Mouse (Mus musculus) embryo, embryonic 11.5 days (tissue): ENCODE data around the gene Col27a1.
A peak's percentile ranks its signal among the peaks of the same experiment; 100 is the strongest.

ENCODE experiments used
- DNase-seq: peaks from one replicate; pipeline ENCODE4 v3.0.0-alpha.2; 2012; ENCODE audit warnings: low read depth, low spot score

Col27a1 gene

DNA sequence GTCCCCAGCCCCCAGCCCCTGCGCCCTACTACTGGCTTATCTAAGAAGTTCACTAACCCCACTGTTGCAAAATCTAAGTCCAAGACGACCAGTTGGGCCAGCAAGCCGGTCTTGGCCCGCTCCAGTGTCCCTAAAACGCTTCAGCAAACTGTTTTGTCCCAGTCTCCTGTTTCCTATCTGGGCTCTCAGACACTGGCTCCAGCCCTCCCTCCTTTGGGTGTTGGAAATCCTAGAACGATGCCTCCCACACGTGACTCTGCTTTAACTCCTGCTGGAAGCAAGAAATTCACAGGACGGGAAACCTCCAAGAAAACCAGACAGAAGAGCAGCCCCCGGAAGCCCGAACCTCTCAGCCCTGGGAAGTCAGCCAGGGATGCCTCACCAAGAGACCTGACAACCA lies 11.6 kb downstream of the Col27a1 start:
- DNase-seq: no peak

DNA sequence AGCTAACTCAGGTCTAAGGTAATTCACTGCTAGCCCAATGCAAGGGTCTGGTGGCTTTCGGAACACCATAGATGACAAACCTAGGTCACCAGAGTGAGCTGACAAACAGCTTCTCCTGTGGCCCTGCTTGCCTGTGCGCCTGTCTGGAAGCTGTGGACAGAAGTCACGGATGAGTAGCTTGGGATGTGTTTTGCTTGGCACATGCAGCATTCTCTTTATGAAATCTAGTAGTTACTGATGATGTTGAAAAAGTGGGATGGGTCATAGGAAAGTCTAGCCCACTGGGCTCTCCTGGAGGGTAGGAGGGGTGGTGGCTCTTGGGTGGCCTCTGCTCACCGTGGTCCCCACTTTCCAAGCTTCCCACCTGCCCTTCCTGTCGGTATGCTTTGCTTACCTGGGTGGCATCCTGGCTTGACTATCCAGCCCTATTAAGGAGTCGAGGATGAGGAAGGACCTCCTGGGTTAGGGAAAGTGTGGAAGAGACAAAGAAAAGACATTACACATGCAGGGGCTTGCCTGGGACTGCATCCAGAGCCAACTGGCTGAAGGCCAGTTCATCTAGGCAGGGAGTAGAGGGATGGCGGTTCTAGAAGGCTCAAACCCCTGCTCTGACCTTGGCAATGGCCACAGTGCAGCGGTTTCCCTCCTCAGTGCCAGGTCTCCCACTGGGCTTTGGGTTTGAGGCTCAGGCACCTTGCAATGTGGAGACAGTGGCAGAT lies 12.5 kb downstream of the Col27a1 start:
- no peak for DNase-seq

DNA sequence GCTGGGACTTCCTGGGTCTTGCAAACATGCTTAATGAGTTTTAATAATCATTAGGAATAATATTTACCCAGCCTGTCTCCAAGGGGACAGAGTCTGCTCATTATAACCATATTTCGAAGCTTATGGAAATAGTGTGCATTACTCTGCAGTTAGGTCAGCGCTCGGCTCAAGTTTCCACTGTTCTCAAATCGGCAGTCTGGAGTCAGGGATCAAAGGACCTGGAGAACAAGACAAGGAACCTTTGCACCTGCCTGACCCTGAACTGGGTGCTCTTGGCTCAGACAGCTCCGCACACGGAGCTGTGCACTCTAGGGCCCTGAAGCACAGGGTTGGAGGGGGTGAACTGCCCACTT lies 13.1 kb downstream of the Col27a1 start:
- DNase-seq: no peak

DNA sequence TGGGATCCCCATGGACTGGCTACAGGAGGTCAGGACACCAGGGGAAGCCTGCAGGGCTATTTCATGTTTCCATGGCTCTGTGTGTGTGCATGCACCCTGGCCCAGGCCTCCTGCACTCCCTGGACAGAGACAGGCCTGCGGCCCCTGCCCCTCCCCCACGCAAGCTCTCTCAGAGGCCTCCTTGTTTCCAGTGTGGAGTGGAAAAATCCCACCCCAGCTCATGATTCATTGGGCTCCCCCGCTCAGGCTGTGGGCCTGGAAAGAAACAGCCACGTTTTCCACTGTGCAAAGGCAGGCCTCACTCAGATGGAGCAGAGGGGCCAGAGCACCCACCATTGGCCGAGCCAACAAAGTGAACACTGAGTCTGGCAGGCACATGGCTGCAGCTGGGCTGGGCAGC lies 15.1 kb downstream of the Col27a1 start:
- DNase-seq: peak; percentile 17

DNA sequence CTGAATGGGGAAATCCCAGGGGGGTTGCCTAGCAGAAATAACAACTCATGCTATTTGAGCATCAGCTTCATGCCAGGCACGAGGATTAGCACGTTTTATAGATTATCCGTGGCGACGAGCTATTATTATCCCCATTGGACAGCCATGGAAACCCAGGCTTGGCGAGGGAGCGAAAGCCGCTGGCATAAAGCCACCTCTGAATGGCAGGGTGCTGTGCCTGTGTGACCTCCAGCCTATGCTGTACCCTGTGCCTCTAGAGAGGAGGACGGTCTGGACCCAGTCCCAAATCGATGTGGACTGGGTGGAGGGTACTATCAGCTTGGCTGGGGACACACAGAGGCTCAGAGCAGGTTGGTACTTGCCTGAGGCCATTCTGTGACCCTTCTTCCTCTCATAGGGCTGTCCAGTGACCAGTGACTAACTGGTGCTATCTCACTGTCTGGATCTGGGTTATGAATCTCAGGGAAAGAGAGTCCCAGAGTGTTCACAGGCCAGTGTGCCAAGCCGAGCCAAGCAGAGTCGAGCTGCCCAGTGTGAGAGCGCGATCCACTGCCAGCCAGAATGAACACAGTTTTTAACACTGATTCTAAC lies 16.3 kb downstream of the Col27a1 start:
- DNase-seq: no peak

- no peak for DNase-seq
Measured at GRCm38 (mm10) chr4:63231121-63231520, 17.3 kb downstream of the Col27a1 start.

GRCm38 (mm10) chr4:63232542-63233020 lies 18.8 kb downstream of the Col27a1 start:
- no peak for DNase-seq

GRCm38 (mm10) chr4:63233557-63234452 lies 20.0 kb downstream of the Col27a1 start:
- DNase-seq: no peak

GRCm38 (mm10) chr4:63234852-63235251 lies 21.0 kb downstream of the Col27a1 start:
- no peak for DNase-seq

DNA sequence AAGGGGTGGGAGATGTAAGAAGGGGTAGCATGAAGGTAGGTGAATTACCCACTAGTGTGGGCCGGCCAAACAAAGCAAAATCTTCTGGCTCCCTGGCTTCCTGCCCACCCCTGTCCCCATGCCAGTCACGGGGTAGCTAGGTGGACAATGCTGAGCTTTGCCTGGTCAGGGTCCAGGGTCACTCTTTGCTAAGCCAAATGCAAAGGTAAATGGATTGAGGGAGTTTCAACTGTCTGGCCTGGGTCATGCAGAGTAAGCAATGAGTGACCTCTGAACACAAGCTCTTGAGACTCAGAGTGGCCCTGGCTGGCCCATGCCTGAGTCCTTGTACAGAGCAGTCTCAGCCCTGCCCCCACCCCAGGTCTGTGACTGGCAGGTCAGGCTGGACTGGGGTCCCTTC lies 22.4 kb downstream of the Col27a1 start:
- no peak for DNase-seq

- DNase-seq: no peak
Measured at GRCm38 (mm10) chr4:63237225-63237624, 23.4 kb downstream of the Col27a1 start.

GRCm38 (mm10) chr4:63238141-63238540 lies 24.3 kb downstream of the Col27a1 start:
- DNase-seq: no peak

GRCm38 (mm10) chr4:63238722-63239121 lies 24.9 kb downstream of the Col27a1 start:
- no peak for DNase-seq

DNA sequence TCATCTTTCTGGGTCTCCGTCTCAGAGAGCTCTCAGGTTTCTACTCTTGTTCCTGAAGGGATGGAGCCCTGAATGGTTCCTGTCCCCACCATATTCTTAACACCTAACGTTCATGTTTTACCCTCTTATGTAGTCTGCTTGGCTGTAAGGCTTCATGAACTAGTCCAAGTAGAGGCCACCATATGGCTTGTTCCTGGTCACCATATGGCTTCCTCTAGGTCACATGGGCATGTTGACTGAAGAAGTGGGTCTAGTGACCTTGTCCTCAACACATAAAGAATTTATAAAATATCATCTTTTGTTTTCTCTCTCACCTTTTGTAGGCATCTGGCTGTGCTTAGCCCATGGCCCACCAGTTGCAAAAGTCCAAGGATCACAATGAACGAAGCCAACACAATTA lies 27.2 kb downstream of the Col27a1 start:
- no peak for DNase-seq

- no peak for DNase-seq
Measured at GRCm38 (mm10) chr4:63247991-63248390, 34.2 kb downstream of the Col27a1 start.

DNA sequence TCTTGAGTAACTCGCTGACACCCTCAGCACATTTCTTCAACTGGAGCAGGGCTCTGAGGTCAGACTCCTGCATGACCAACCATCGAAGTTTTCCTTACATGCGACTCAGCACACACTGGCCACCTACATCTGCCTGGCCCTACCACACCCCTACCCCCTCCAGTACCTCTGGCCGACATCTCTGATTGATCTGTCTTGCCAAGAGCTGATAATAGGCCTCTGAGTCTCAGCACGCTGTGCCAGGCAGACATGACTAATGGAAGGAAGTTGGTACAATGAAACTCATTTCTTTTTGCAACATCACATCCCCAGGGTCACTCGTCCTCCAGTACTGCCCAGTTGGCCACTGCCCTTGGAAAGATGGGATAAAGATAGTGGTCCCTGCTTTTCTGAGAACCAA lies 35.1 kb downstream of the Col27a1 start:
- no peak for DNase-seq

- DNase-seq: no peak
Measured at GRCm38 (mm10) chr4:63251760-63252159, 38.0 kb downstream of the Col27a1 start.

GRCm38 (mm10) chr4:63253716-63254115 lies 39.9 kb downstream of the Col27a1 start:
- no peak for DNase-seq

DNA sequence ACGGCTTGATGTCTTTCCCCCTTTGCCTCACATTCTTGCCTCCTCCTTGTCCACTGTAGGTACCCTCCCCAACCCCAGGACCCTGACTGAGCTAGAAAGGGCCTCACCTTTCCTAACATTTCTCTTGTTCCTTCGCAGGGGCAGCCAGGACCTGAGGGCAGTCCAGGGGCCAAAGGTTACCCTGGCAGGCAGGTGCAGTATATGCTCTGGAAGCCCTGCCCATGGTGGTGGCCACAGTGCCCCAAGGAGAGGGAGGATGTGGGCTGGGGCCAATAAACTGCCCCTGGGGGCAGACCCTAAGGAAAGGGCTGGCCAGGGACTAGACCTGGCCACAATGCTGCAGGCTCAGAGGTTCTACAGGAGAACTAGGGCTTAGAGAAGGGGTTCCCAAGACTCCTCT lies 40.3 kb downstream of the Col27a1 start:
- no peak for DNase-seq

DNA sequence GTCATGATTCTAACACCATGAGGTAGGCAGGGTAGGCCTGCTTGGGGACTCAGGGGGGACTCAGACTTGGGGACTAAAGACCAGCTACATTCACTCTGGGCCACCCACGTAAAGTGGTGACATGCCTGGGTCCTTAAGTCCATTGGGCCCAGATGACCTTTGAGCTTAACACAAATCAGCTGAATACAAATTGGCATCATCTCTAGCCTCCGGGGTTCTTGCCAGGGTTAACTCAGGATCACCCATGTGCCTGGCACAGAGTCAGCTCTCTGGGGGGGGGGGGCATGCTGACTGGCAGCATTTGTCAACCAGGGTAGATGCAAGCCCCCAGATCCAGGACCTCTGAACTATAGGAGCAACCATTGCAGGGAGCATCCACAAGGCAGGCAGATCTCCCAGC lies 42.6 kb downstream of the Col27a1 start:
- DNase-seq: no peak

GRCm38 (mm10) chr4:63257346-63257745 lies 43.5 kb downstream of the Col27a1 start:
- no peak for DNase-seq

- DNase-seq: no peak
Measured at GRCm38 (mm10) chr4:63258096-63258495, 44.3 kb downstream of the Col27a1 start.

DNA sequence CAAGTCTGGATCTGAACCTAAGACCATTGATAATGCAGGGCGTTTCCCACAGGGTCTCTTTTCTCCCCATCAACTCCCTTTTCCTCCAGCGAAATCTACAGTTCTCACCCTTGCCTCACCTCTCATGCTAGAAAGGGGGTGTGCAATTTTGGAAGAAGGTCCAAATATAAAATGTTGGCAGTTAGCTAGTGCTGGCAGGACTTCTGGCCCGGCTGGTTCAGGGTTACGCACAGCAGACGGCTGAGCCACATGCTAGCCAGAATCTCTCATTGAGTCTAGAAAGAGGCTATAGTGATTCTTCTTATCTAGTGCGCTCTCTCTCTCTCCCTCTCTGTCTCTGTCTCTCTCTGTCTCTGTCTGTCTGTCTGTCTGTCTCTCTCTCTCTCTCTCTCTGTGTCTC lies 45.3 kb downstream of the Col27a1 start:
- DNase-seq: no peak
